Mouse (Mus musculus): ENCODE measurements at regions not wholly inside any gene's neighbourhood (a gene's known extent, or its start where the extent isn't known, plus 50 kb on each side); places are given as distances from the start of the nearest gene placed in this dataset.

- no peak overlapping the region for H3K27ac ChIP-seq (ENCODE audit: insufficient read depth, low read depth)
- dilution Hi-C loops (cut with MboI; ENCODE audit: extremely low pct_ligation_motif_present, extremely low pct_unique_long_range_greater_than_20kb, low sequenced_read_pairs) (no loop called here), in situ Hi-C loops (cut with MboI; ENCODE audit: low pct_ligation_motif_present, low pct_unique_long_range_greater_than_20kb, low sequenced_read_pairs) (no loop called here)
- H3K9me3 ChIP-seq (replicated peaks; ENCODE audit: low read length), result no peaks in the 10 kb centered on the region
- H3K36me3 ChIP-seq (replicated peaks in 1 of 2; ENCODE audit: control insufficient read depth in 1 of 2, insufficient read depth in 1 of 2, low read length in 1 of 2), result no peaks in the 10 kb centered on the region
- DNase-seq (ENCODE audit: extremely low read depth), result no peak
- peaks cover 3 to 53% of the 10 kb centered on the region in 2 experiments; a peak in 3 of 4 replicates for H3K4me1 ChIP-seq (ENCODE audit: control insufficient read depth in 1 of 2, insufficient read depth in 2 of 2)
- H3K4me2 ChIP-seq (ENCODE audit: insufficient read depth, low read depth, poor library complexity, severe bottlenecking), result no peak overlapping the region
- H3K79me2 ChIP-seq (replicated peaks; ENCODE audit: control insufficient read depth, extremely low read depth, insufficient read depth, poor library complexity, severe bottlenecking), result no peaks in the 10 kb centered on the region
- TF ChIP-seq BHLHE40 (IDR thresholded peaks at IDR 0.05; ENCODE audit: low read depth, low read length), result no peak
- no peak for TF ChIP-seq ZC3H11A (IDR thresholded peaks at IDR 0.05; ENCODE audit: low read depth, low read length)
- no peak for TF ChIP-seq MYC (IDR thresholded peaks at IDR 0.05; ENCODE audit: low read depth, low read length)
- TF ChIP-seq EP300 (IDR thresholded peaks at IDR 0.05; ENCODE audit: low read length), result no peak
- TF ChIP-seq ZKSCAN1 (IDR thresholded peaks at IDR 0.05; ENCODE audit: borderline replicate concordance, low read depth, low read length), result no peak
- no peak for TF ChIP-seq SIN3A (IDR thresholded peaks at IDR 0.05; ENCODE audit: low read length)
- no peak for TF ChIP-seq POLR2A (IDR thresholded peaks at IDR 0.05; ENCODE audit: low read depth, low read length)
- no peak for TF ChIP-seq GABPA (IDR thresholded peaks at IDR 0.05; ENCODE audit: insufficient replicate concordance, low read depth, low read length)
- H3K4me3 ChIP-seq (replicated peaks in 1 of 3; ENCODE audit: low read depth in 2 of 3, low read length in 2 of 3, poor library complexity in 1 of 3), result no peak overlapping the region
- H3K27me3 ChIP-seq (replicated peaks), result no peaks in the 10 kb centered on the region
- no peak overlapping the region for H3K9ac ChIP-seq (ENCODE audit: insufficient read depth, low read depth)
Measured at GRCm38 (mm10) chr6:148517536-148518245, 73.5 kb upstream of the Tmtc1 start.

DNA sequence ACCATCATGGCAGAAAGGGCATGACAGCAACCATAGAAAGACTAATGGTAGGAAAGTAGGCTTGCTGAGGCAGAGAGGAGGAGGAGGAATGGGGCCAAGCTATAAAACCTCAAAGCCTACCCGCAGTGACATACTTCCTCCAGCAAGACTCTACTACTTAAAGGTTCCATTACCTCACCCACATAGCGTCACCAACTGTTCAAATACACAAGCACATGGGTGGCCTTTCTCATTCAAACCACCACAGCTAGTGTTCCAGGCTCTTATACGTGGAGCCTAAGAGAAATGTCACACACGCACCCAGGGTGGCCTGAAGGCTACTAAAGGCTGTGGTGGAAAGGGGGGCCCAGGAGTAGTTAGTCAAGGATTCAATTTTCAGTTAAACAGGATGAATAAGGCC is 72.5 kb upstream of the Tmtc1 start:
- Histone ChIP-seq H3K79me2 (replicated peaks; ENCODE audit: control insufficient read depth, extremely low read depth, insufficient read depth, poor library complexity, severe bottlenecking) (no peaks in the 10 kb centered on the region), H3K9me3 (replicated peaks; ENCODE audit: low read length) (no peaks in the 10 kb centered on the region), H3K9ac (ENCODE audit: insufficient read depth, low read depth) (no peak overlapping the region), H3K27ac (ENCODE audit: insufficient read depth, low read depth) (no peak overlapping the region), H3K4me3 (replicated peaks in 1 of 3; ENCODE audit: low read depth in 2 of 3, low read length in 2 of 3, poor library complexity in 1 of 3) (no peak overlapping the region), H3K27me3 (replicated peaks) (no peaks in the 10 kb centered on the region), H3K4me1 (ENCODE audit: control insufficient read depth in 1 of 2, insufficient read depth in 2 of 2) (peaks cover 3 to 53% of the 10 kb centered on the region in 2 experiments; a peak in 3 of 4 replicates), H3K4me2 (ENCODE audit: insufficient read depth, low read depth, poor library complexity, severe bottlenecking) (no peak overlapping the region), H3K36me3 (replicated peaks in 1 of 2; ENCODE audit: control insufficient read depth in 1 of 2, insufficient read depth in 1 of 2, low read length in 1 of 2) (no peaks in the 10 kb centered on the region)
- DNase-seq (ENCODE audit: extremely low read depth), result peak; percentile 19
- dilution Hi-C loops (cut with MboI; ENCODE audit: extremely low pct_ligation_motif_present, extremely low pct_unique_long_range_greater_than_20kb, low sequenced_read_pairs), result no loop called here
- TF ChIP-seq ZNF384 (IDR thresholded peaks at IDR 0.05; ENCODE audit: low read depth, low read length) (no peak), POLR2A (IDR thresholded peaks at IDR 0.05; ENCODE audit: low read depth, low read length) (no peak)
- in situ Hi-C loops (cut with MboI; ENCODE audit: low pct_ligation_motif_present, low pct_unique_long_range_greater_than_20kb, low sequenced_read_pairs), result no loop called here

DNA sequence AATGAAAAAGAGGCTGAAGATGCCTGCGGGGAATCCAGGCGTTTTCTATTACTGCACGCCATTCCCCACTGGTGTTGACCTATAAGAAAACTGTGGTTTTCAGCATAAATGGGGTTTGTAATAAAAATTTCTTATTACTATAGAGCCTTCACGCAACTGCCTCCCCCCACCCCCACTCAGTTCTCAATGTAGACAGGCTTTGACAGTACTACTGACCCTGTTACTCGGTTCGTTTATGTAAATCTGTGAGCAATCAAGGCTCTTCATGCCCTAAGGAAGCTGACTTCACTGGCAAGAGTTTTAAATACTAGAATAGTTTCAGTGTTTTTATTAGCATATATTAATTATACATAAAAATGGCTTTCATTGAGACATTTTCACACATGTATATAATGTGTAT is 70.9 kb upstream of the Tmtc1 start:
- Histone ChIP-seq H3K9me3 (replicated peaks; ENCODE audit: low read length) (no peaks in the 10 kb centered on the region), H3K4me2 (ENCODE audit: insufficient read depth, low read depth, poor library complexity, severe bottlenecking) (no peak overlapping the region), H3K27me3 (replicated peaks) (no peaks in the 10 kb centered on the region), H3K79me2 (replicated peaks; ENCODE audit: control insufficient read depth, extremely low read depth, insufficient read depth, poor library complexity, severe bottlenecking) (no peaks in the 10 kb centered on the region), H3K27ac (ENCODE audit: insufficient read depth, low read depth) (no peak overlapping the region), H3K9ac (ENCODE audit: insufficient read depth, low read depth) (no peak overlapping the region), H3K4me1 (ENCODE audit: control insufficient read depth in 1 of 2, insufficient read depth in 2 of 2) (peaks cover 3 to 49% of the 10 kb centered on the region in 2 experiments; a peak in 3 of 4 replicates), H3K36me3 (replicated peaks in 1 of 2; ENCODE audit: control insufficient read depth in 1 of 2, insufficient read depth in 1 of 2, low read length in 1 of 2) (no peaks in the 10 kb centered on the region), H3K4me3 (replicated peaks in 1 of 3; ENCODE audit: low read depth in 2 of 3, low read length in 2 of 3, poor library complexity in 1 of 3) (no peak overlapping the region)
- TF ChIP-seq UBTF (IDR thresholded peaks at IDR 0.05; ENCODE audit: low read depth, low read length) (no peak), JUN (IDR thresholded peaks at IDR 0.05; ENCODE audit: insufficient read depth, low read depth, low read length) (no peak), ELF1 (IDR thresholded peaks at IDR 0.05; ENCODE audit: low read depth, low read length) (no peak), TBP (conservative IDR thresholded peaks at IDR 0.05; ENCODE audit: low read depth, low read length) (no peak), ZMIZ1 (IDR thresholded peaks at IDR 0.05; ENCODE audit: low read depth, low read length) (no peak), POLR2AphosphoS2 (IDR thresholded peaks at IDR 0.05; ENCODE audit: low read depth, low read length) (no peak), TCF12 (IDR thresholded peaks at IDR 0.05; ENCODE audit: low read depth, low read length) (no peak), RAD21 (IDR thresholded peaks at IDR 0.05; ENCODE audit: low read depth, low read length) (no peak), ZNF384 (IDR thresholded peaks at IDR 0.05; ENCODE audit: low read depth, low read length) (no peak), CHD1 (IDR thresholded peaks at IDR 0.05; ENCODE audit: low read depth, low read length) (no peak), PAX5 (IDR thresholded peaks at IDR 0.05; ENCODE audit: low read length) (no peak)
- in situ Hi-C loops (cut with MboI; ENCODE audit: low pct_ligation_motif_present, low pct_unique_long_range_greater_than_20kb, low sequenced_read_pairs) (no loop called here), dilution Hi-C loops (cut with MboI; ENCODE audit: extremely low pct_ligation_motif_present, extremely low pct_unique_long_range_greater_than_20kb, low sequenced_read_pairs) (no loop called here)
- no peak for DNase-seq (ENCODE audit: extremely low read depth)
